Mouse (Mus musculus): Measurements from ENCODE around the gene Gm29797. TPM values are rescaled to one million over a fixed set of nuclear protein-coding genes. Genes with fewer than 3 reads are reported as not detected.

Gene Gm29797
- polyA plus RNA-seq, 1 experiment from 2014 or later, result not detected

GRCm38 (mm10) chr2:181687586-181687985 is 30.8 kb downstream of the Gm29797 start:
- Histone ChIP-seq H3K27ac (no peak overlapping the region), H3K9me3 (no peaks in the 10 kb centered on the region), H3K4me2 (no peak overlapping the region), H3K36me3 (peaks cover 57% of the 10 kb centered on the region), H3K9ac (no peak overlapping the region), H3K4me3 (no peak overlapping the region), H3K27me3 (no peaks in the 10 kb centered on the region), H3K4me1 (peaks cover 15% of the 10 kb centered on the region)
- WGBS, result 95% methylated on average over 8 of the region's 8 CpGs
- ATAC-seq (ENCODE audit: insufficient number of reproducible peaks, insufficient read depth, low FRiP score, low TSS enrichment, low read depth), result no peak

GRCm38 (mm10) chr2:181689466-181690160 is 32.8 kb downstream of the Gm29797 start:
- WGBS, result 92% methylated on average over 10 of the region's 10 CpGs
- Histone ChIP-seq H3K27me3 (no peaks in the 10 kb centered on the region), H3K4me2 (no peak overlapping the region), H3K9ac (no peak overlapping the region), H3K36me3 (peaks cover 51% of the 10 kb centered on the region), H3K27ac (no peak overlapping the region), H3K9me3 (no peaks in the 10 kb centered on the region), H3K4me1 (peaks cover 28% of the 10 kb centered on the region), H3K4me3 (no peak overlapping the region)
- ATAC-seq (ENCODE audit: insufficient number of reproducible peaks, insufficient read depth, low FRiP score, low TSS enrichment, low read depth), result no peak

- peaks cover 28% of the 10 kb centered on the region for H3K4me1 ChIP-seq
- H3K4me3 ChIP-seq, result no peak overlapping the region
- 80% methylated on average over 6 of the region's 6 CpGs for WGBS
- 0 out of 2 replicates have a peak overlapping the region, but pooled peaks have one; percentile 46 for H3K9ac ChIP-seq
- H3K4me2 ChIP-seq, result no peak overlapping the region
- no peaks in the 10 kb centered on the region for H3K9me3 ChIP-seq
- ATAC-seq (ENCODE audit: insufficient number of reproducible peaks, insufficient read depth, low FRiP score, low TSS enrichment, low read depth), result no peak
- no peak overlapping the region for H3K27ac ChIP-seq
- H3K36me3 ChIP-seq, result peaks cover 42% of the 10 kb centered on the region
- H3K27me3 ChIP-seq, result no peaks in the 10 kb centered on the region
These were observed 34.2 kb downstream of the Gm29797 start for GRCm38 (mm10) chr2:181691083-181691482.

GRCm38 (mm10) chr2:181691571-181691970 is 34.7 kb downstream of the Gm29797 start:
- H3K9ac ChIP-seq, result no peak overlapping the region
- no peak overlapping the region for H3K27ac ChIP-seq
- H3K4me2 ChIP-seq, result no peak overlapping the region
- H3K27me3 ChIP-seq, result no peaks in the 10 kb centered on the region
- H3K9me3 ChIP-seq, result no peaks in the 10 kb centered on the region
- no peak overlapping the region for H3K4me3 ChIP-seq
- 89% methylated on average over 4 of the region's 4 CpGs for WGBS
- H3K36me3 ChIP-seq, result peaks cover 38% of the 10 kb centered on the region
- H3K4me1 ChIP-seq, result peaks cover 28% of the 10 kb centered on the region
- no peak for ATAC-seq (ENCODE audit: insufficient number of reproducible peaks, insufficient read depth, low FRiP score, low TSS enrichment, low read depth)

GRCm38 (mm10) chr2:181692304-181692703 is 35.5 kb downstream of the Gm29797 start:
- WGBS, result 83% methylated on average over 3 of the region's 3 CpGs

GRCm38 (mm10) chr2:181693339-181694280 is 36.8 kb downstream of the Gm29797 start, which contains the start of gene Rgs19:
TSS of gene Rgs19 (minus strand) at chr2:181693977.
- Histone ChIP-seq H3K9me3 (no peaks in the 10 kb centered on the region), H3K27ac (peak within 1 kb of the TSS; percentile 52), H3K4me1 (peaks cover 28% of the 10 kb centered on the region), H3K36me3 (peaks cover 18% of the 10 kb centered on the region), H3K9ac (peak within 1 kb of the TSS; percentile 86), H3K4me3 (peak within 1 kb of the TSS; percentile 73), H3K4me2 (peak within 1 kb of the TSS; percentile 91), H3K27me3 (no peaks in the 10 kb centered on the region; the same call in 1 of the 2 replicates)
- under 1% methylated on average over 75 of the region's 75 CpGs for WGBS
- ATAC-seq (ENCODE audit: insufficient number of reproducible peaks, insufficient read depth, low FRiP score, low TSS enrichment, low read depth), result peak; percentile 79

More at GRCm38 (mm10) chr2:181692304-181692703, 35.5 kb downstream of the Gm29797 start:
- H3K9ac ChIP-seq, result peak overlapping the region; percentile 86; the same call in 1 of the 2 replicates
- H3K27ac ChIP-seq, result no peak overlapping the region
- H3K4me1 ChIP-seq, result peaks cover 28% of the 10 kb centered on the region
- peaks cover 30% of the 10 kb centered on the region for H3K36me3 ChIP-seq
- H3K27me3 ChIP-seq, result no peaks in the 10 kb centered on the region; the same call in 1 of the 2 replicates
- ATAC-seq (ENCODE audit: insufficient number of reproducible peaks, insufficient read depth, low FRiP score, low TSS enrichment, low read depth), result no peak
- no peaks in the 10 kb centered on the region for H3K9me3 ChIP-seq
- H3K4me2 ChIP-seq, result peak overlapping the region; percentile 91
- peak overlapping the region; percentile 73 for H3K4me3 ChIP-seq

- WGBS, result 94% methylated on average over 3 of the region's 3 CpGs
- H3K4me2 ChIP-seq, result peak overlapping the region; percentile 91
- H3K9ac ChIP-seq, result peak overlapping the region; percentile 86; the same call in 1 of the 2 replicates
- no peaks in the 10 kb centered on the region for H3K9me3 ChIP-seq
- H3K4me3 ChIP-seq, result peak overlapping the region; percentile 73
- H3K4me1 ChIP-seq, result peaks cover 28% of the 10 kb centered on the region
- H3K27ac ChIP-seq, result no peak overlapping the region
- peaks cover 9% of the 10 kb centered on the region for H3K36me3 ChIP-seq
- no peak for ATAC-seq (ENCODE audit: insufficient number of reproducible peaks, insufficient read depth, low FRiP score, low TSS enrichment, low read depth)
- no peaks in the 10 kb centered on the region; the same call in 1 of the 2 replicates for H3K27me3 ChIP-seq
These were observed 37.7 kb downstream of the Gm29797 start for GRCm38 (mm10) chr2:181694581-181694980.

GRCm38 (mm10) chr2:181695776-181696175 is 38.9 kb downstream of the Gm29797 start:
- no peak for ATAC-seq (ENCODE audit: insufficient number of reproducible peaks, insufficient read depth, low FRiP score, low TSS enrichment, low read depth)
- H3K36me3 ChIP-seq, result peaks cover 6% of the 10 kb centered on the region; the same call in 1 of the 2 replicates
- no peak overlapping the region for H3K4me2 ChIP-seq
- no peak overlapping the region for H3K9ac ChIP-seq
- no peak overlapping the region for H3K4me3 ChIP-seq
- no peaks in the 10 kb centered on the region; the same call in 1 of the 2 replicates for H3K27me3 ChIP-seq
- 70% methylated on average over 1 of the region's 1 CpGs for WGBS
- H3K4me1 ChIP-seq, result peaks cover 28% of the 10 kb centered on the region
- H3K9me3 ChIP-seq, result no peaks in the 10 kb centered on the region
- H3K27ac ChIP-seq, result no peak overlapping the region

GRCm38 (mm10) chr2:181696801-181697420 is 40.1 kb downstream of the Gm29797 start:
- H3K4me3 ChIP-seq, result no peak overlapping the region
- 76% methylated on average over 33 of the region's 33 CpGs for WGBS
- no peaks in the 10 kb centered on the region; the same call in 1 of the 2 replicates for H3K27me3 ChIP-seq
- H3K36me3 ChIP-seq, result no peaks in the 10 kb centered on the region
- H3K4me2 ChIP-seq, result no peak overlapping the region
- H3K9ac ChIP-seq, result no peak overlapping the region
- ATAC-seq (ENCODE audit: insufficient number of reproducible peaks, insufficient read depth, low FRiP score, low TSS enrichment, low read depth), result no peak
- peaks cover 20% of the 10 kb centered on the region for H3K4me1 ChIP-seq
- no peaks in the 10 kb centered on the region for H3K9me3 ChIP-seq
- H3K27ac ChIP-seq, result no peak overlapping the region

- 48% methylated on average over 5 of the region's 5 CpGs for WGBS
- H3K9me3 ChIP-seq, result no peaks in the 10 kb centered on the region
These were observed 41.4 kb downstream of the Gm29797 start, which contains the start of gene Lkaaear1 for GRCm38 (mm10) chr2:181698241-181698640. TSS of gene Lkaaear1 (minus strand) at chr2:181698442.

GRCm38 (mm10) chr2:181706668-181707067 is 49.8 kb downstream of the Gm29797 start:
- Histone ChIP-seq H3K4me3 (no peak overlapping the region), H3K9ac (no peak overlapping the region), H3K4me1 (no peaks in the 10 kb centered on the region), H3K27me3 (no peaks in the 10 kb centered on the region), H3K36me3 (no peaks in the 10 kb centered on the region), H3K9me3 (no peaks in the 10 kb centered on the region), H3K4me2 (no peak overlapping the region), H3K27ac (no peak overlapping the region)
- 34% methylated on average over 4 of the region's 4 CpGs for WGBS
- ATAC-seq (ENCODE audit: insufficient number of reproducible peaks, insufficient read depth, low FRiP score, low TSS enrichment, low read depth), result no peak

More at GRCm38 (mm10) chr2:181698241-181698640, 41.4 kb downstream of the Gm29797 start, which contains the start of gene Lkaaear1:
- Histone ChIP-seq H3K9ac (no peak within 1 kb of the TSS), H3K4me2 (no peak within 1 kb of the TSS), H3K4me1 (peaks cover 6% of the 10 kb centered on the region; the same call in 1 of the 2 replicates), H3K27ac (no peak within 1 kb of the TSS), H3K4me3 (no peak within 1 kb of the TSS), H3K27me3 (no peaks in the 10 kb centered on the region; the same call in 1 of the 2 replicates), H3K36me3 (no peaks in the 10 kb centered on the region)
- ATAC-seq (ENCODE audit: insufficient number of reproducible peaks, insufficient read depth, low FRiP score, low TSS enrichment, low read depth), result no peak
